Mouse (Mus musculus) kidney, adult 8-10 months (tissue): Measurements from ENCODE around the gene Eipr1.

Source experiments
- DNase-seq, 2 experiments: peaks; one replicate each; pipeline ENCODE4 v3.0.0; 2022

Gene Eipr1

DNA sequence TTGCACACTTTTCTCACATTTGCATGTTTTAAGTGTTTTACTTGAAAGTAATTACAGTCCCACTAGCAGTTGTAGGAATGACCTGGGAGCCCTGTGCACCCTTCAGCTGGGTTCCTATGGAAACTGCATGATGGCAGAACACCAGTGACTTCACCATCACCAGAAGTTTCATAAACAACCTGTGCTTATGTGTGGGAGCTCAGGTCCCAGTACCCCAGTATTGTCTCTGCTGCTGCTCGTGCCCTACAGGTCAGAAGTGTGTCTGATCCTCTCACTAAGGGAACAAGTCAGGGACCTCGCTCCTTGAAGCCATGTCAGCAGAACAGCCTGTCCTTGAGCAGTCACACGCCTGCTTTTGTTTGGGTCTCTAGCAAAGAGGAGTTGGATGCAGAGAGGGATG, 78.9 kb downstream of the Eipr1 start:
- DNase-seq = no peak

DNA sequence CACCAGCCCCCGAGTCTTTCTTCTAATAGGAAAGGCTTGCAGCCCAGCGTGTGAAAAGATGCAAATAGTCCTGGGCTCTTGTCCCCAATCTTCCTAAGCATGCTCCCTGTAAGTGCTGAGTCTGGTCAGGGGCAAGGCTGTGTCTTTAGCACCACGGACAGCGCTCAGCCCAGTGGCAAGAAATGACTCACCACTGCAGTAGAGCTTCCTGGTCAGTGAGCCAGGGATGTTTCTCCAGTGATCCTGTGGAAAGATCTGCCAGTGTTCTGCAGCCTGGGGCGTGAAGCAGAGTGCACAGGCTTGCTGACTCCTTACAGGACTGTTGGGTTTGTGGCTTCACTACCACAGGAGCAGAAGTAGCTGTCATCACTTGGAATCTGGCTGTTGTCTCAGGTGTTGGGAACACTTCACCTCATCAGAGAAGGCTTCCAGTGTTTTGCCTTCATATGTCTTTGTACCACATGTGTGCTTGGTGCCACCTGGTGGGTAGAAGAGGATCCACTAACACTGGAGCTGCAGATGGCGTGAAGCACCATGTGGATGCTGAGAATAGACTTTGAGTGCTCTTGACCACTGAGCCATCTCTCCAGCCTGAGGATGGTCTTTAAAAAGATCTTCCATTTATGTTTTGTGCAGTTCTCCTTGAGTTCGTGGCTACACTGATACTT, 79.6 kb downstream of the Eipr1 start:
- peak in 1 of 2 experiments; percentile 29 for DNase-seq

DNA sequence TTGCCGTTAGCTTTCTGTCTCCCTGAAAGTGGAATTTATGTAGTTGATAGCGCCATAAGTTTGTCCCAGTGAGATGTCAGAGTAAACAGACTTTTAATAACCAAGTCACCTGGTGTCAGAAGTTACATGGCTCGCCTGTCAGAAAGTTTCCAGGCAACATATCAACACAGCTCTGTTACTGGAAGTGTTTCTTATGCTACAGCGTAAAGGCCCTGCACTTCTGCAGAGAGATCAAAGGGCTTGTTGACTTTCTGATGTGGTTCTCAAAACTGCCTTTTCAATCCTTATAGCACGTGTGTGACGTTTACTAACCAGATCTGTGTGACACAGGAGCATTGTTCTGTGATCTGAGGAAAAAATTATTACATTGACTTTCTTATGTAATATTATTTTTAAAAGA, 82.7 kb downstream of the Eipr1 start:
- no peak for DNase-seq

DNA sequence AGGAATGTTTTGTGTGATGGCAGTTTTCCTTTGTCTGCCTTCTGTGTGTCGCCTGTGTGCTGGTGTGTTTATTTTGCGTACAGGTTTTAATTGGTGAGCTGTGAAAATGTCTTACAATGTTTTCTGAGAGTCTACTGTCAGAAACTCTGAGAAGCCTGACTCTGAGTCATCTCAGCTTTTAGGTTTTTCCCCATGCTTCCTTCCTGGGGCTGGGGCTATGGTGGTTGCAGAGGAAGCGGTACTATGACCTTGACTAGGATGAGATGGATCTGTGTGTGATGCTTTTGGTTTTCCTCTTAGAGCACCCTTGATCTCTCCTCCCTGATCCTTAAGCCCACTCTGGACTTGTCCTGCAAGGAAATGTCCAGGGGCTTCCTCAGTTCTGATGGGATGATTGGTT, 84.1 kb downstream of the Eipr1 start:
- no peak for DNase-seq

DNA sequence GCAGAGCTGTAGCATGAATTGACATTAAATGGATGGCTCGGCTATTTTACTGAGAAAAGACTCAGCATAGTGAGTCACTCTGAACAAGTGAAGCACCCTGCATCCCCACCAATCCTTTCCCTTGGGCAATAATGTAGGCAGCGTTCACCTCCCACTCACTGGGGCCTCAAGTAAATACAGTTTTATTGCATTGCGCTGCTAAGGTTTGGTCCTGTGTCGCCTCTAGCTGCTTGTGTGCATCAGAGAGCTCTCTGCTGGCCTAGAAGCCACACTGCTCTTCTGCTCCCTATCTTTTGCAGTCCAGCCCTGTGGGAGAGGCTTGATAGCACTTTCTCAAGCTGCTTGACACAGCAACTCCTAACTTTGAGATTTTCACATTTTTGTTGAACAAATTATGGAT, 86.7 kb downstream of the Eipr1 start:
- no peak for DNase-seq

DNA sequence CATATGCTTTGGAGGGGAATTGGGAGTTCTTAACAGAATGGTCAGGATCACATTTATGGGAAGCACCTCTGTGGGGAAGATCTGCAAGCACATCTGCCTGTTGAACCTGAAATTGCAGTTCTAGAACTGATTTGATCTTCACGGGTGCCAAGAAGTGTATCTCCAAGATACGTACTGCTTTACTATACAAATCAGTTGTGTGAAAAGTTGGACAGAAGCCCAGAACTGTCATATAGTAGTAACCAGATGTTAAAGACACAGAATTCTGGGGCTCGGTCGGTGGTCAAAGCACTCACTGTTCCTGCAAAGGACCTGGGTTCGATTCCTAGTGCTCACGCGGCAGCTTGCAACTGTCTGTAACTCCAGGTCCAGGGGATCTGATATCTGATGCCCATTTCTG, 87.4 kb downstream of the Eipr1 start:
- no peak for DNase-seq

DNA sequence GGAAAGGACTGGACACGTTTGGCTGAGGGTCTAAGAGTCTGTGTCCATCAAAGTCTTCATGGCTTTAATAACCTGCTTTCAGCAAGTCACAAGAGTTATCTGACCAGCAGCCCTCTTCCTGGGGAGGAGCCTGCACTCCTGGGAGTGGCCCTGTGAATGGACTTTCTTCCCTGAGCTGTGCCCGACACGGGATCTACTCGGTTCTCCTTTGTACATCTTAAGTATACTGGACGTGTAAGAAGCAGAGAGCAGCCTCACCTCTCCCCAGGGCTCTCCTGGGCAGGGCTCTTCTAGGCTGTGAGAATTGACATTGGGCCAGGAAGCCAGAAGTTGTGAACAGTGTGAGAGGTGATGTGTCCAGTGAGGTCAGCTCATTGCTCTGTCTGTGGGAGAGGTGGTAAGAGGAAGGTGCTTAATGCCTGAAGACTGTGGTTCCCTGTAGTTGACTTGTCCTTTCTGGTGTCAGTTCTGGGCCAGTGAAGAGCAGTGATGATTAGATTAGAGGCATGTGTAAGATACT, 89.6 kb downstream of the Eipr1 start:
- DNase-seq = no peak

DNA sequence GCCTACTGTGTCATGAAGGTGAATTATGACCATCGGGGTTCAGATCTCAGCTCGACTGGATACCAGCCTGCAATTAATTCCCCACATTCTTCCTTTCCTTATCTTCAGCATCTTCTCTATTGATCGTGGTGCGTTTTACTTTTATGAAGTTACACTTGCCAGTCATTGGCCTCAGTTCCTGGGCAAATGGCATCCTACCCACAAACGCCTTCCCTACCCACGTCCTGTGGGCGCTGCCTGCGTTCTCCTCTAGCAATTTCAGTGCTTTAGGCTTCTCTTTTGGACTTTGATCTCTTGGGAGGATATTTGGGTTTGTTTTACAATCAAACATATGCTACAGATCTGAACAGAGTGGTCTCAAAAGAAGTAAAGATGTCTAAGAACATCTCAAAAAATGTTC, 94.2 kb downstream of the Eipr1 start:
- no peak for DNase-seq

DNA sequence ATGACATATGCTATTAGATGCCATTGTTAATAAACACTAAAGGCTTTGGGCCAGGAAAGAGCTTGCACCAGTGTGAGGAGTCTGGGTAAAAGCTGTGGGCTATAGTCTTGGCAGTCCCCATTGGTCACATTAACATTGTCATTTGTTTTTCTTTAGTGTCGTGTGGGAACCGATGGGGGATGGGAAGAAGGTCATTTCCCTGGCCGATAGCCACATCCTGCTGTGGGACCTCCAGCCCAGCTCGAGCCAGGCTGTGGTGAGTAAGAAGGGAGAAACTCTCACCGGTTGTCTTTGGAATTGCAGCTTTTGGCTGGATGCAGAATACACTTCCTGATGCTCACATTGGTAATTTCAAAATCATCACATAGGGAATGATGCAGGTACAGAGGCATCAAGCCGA, 95.8 kb downstream of the Eipr1 start:
- DNase-seq = no peak

DNA sequence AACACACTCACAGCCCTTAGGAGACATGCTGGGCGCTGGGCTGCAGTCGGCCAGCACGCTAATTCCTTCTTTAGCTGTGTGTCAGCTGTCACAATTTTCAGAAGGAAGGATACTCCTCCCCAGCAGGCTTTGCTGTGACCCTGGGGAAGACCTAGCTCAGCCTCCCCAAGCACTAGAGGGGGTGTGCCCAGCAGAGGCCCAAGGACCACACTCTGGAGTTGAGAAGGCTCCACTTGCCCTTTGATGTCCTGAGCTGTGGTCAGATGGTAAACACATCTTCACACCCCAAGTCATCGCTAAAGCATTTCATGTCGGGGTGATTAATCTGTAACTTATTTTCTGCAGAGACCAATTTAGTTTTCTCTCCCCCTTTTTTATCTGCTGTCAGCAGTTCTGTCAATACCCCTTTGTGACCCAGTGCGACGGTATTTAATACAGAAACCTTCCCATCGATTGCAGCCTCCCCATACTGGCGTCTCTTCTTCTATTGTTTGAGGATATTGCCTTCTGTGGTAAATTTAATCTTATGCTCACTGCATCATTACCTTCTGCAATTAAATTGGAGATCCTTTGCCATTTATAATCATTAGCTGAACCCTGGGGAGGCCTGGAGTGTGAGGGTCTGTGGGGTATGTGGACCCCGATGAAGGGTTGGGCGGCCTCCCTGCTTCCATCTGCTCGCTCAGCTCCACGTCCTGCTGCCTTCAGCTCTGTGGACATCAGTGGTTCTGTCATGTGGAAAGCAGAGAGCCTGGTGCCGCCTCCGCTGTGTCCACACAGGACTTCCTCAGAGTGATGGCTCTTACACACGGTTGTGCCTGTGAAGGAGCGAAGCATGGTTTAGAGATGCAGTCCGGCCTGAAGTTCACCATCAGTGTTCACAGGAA, 97.4 kb downstream of the Eipr1 start:
- no peak for DNase-seq

DNA sequence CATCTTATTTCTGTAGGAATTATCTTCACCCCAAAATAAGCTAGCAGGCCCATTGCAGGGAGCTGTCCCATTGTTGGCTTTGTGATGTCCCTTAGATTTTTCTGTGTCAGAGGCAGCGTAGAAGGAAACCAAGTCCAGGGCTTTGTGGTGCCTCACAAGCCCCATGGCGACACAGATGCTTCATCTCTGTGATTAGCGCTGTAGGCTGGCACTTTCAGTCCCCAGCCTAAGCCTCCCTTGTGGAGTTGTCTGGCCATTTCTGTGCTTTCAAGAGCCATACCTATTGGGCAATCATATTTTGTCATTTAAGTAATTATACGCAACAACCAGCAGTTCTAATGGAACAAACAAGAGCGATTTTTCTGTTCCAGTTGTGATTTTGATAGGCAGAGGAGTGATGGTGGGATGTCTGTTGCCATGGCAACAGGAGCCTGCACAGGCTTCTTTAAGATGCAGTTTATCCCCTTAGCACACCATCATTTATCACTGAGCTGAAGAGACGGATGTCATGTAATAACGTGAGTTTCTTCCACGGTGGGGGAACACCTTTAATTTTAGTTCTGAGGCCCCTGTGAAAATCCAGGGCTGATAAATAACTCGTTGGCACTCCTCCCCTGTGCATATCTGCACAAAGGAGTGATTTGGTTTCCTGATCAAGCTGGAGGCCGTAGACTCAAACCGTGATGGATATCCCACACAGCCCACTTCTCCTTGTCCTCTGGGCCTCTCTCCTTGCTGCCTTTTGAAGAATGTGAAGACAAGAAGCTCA, 108.1 kb downstream of the Eipr1 start:
- no peak for DNase-seq

DNA sequence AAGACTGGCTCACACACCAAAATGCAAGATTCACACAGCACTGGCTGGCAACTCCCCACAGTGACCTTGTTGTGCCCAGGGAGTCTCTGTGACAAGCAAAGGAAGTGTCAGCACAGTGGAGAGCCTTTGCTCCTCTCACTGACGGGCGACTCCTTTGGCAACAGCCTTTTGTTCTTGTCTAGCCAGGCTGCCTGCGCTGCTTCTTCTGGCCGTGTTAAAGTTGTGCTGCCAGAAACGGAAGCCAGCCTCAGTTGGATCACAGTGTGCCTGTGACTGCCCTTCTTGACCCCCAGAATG, 108.6 kb downstream of the Eipr1 start:
- no peak for DNase-seq

DNA sequence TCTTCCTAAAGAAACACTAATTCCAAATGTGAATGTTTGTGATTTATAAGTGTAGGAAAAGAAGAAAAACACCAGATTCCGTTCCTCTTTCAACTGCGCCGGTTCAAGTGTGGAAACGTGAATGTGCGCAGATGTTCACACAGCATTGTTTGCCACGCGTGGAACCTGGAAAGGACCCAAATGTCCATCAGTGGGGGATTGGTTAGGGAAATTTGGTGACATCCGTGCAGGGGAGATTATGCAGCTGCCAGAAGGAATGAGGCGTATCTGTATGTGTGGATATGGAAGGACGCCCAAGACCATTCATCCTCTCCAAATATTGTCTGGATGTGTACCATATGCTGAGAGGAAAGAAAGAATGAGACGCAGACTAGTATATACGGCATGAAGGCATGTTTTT, 111.7 kb downstream of the Eipr1 start:
- no peak for DNase-seq

DNA sequence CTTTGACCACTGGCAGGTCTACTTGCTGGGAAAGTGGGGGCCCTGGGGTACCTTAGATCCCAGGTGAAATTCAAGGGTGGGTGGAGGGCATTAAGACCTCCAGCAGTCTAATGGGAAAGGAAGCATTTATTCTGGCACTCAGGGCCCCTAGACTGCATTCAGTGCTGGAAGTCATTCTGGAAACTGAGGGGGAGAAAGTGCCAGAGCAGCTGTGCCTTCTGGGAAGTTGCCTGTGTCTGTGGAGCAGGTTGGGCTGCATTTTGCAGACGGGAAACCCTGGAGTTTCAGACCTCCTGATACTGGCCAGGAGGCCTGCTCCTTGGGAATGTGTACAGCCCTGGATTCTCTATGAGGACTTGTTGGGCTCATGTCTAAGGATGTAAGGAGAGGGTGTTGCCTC, 114.5 kb downstream of the Eipr1 start:
- DNase-seq = no peak

DNA sequence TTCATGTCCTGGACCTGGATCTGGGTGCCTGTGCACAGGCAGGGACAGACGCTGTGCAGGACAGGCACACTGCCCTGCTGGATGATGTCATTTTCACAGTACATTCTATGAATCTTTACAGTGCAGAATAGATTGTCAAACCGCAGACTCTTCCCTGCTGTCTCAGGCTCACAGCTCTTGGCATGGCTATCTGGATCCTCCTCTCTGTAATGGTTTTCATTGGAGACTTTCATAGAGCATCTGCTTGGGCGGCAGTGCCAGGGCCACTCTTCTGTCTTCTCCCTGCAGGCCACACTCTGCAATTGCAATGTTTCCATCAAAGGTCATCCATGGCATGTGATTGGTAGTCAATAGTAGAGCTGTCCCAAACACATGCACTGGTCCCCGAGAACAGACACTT, 117.2 kb downstream of the Eipr1 start:
- DNase-seq = no peak

DNA sequence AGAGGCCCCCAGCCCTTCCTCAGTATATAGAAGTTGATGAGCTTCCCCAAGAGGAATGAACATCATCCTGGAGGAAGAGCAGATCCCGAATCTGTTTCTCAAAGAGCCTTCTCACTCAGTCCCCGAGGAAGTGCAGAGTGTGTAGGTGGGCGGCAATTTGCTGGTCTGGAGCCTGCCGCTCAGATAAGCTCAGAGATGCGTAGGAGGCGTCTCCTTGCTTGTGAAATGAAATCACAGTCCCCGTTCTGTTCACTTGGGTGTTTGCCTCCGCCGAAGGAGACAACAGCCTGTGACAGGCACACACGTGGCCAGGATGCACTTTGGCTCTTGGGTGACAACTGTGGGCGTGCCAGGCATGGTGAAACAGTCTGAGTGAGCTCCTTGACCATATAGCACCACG, 120.7 kb downstream of the Eipr1 start:
- DNase-seq = no peak

DNA sequence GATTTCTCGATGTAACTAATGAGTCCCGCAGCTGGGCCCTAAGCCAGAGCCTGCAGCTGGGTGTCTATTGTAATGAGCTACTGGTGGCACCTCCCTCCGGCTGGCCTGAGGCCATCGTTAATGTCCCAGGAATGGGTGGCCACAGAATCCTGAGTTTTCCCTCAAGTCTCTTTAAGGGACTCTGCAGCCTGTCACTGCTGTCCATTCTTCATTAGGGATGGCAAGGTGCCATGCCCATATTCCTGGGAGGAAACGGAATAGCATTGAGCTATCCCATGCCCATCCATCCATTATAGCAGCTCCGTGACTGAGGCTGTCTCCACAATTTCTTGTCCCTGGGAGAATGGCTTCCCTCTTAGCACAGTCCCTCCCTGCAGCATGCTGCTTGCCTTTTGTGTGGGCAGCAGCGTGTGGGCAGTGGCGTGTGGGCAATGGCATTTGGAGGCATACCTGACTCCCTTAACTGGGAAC, 123.2 kb downstream of the Eipr1 start:
- no peak for DNase-seq

DNA sequence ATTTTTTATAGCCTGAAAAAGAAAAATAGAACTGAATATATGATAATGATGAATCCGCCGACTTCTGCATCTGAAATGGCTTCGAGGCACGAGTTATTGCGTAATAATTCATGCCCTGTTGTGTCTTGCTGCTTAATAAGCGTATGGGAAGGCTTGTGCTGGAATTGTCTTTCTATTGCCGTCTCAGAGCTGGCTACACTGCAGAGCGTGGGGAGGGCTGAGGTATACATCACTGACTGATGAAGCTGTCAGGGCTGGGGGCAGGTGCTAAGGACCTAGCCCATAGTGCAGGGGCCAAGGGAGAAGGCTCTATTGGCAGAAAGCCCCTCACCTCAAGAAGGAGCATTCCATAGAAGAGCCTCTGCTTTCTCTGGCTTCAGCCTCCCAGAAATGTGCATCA, 123.9 kb downstream of the Eipr1 start:
- no peak for DNase-seq

DNA sequence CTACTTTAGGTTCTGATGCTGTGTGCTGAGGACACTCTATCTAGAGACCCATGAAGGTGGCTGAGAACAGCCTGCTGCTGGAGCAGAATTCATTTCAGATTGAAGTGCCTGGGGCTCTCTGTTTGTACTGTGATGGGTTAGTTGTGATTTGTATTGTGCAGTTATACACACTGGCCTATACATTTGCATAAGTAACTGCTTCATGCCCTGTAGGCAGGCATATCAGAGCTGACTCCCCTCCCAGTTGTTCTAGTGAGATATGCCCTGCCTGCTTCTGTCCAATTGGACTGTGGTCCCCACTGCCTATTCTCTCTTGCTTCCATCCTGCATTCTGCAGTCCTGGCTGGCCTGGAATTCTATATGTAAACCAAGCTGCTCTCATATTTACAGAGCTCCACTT, 128.9 kb downstream of the Eipr1 start:
- DNase-seq = no peak

DNA sequence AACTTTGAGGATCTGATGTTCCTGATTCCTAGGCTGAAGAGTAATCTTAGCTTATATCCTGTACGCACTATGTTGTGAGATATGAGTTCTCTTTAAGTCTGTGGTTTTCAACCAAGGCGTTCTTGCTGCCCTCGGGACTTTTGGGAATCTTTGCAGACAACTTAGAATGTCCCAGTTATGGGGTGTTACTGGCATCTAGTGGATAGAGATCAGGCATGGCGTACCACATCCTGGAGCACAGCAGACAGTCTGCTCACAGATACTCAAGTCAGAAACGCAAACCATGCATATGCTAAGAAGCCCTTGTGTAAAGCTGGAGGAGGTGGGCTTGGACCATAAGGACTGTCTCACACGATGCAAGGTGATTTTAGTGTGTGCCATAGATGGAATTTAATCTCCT, 136.1 kb downstream of the Eipr1 start:
- DNase-seq = no peak

DNA sequence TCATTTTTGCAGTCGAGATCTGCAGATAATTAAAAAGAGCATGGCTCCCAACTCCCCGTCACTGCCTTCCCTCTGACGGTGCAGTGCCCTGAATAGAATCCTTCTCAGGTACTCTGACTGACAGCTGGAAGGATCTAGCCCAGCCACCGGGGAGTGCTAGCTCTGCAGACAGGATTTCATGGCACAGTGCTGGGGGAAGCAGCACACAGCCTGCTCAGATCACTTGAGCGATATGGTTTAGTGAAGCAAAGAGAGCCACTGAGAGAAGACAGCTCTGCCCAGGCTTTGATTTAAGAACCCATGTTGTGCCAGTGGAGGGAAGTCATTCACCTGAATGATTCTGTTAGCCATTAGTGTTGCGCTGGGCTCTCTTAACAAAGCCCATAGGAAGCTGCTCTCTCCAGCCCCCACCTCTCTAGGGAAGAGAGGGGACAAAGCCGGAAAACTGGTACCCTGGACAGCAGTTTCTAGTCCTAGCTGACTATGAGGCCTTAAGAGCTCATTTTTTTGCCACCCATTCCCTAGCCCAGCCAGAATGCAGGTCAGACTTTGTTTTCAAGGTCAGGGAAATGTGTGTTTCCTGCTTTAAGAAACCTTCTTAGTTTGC, 137.6 kb downstream of the Eipr1 start:
- no peak for DNase-seq

DNA sequence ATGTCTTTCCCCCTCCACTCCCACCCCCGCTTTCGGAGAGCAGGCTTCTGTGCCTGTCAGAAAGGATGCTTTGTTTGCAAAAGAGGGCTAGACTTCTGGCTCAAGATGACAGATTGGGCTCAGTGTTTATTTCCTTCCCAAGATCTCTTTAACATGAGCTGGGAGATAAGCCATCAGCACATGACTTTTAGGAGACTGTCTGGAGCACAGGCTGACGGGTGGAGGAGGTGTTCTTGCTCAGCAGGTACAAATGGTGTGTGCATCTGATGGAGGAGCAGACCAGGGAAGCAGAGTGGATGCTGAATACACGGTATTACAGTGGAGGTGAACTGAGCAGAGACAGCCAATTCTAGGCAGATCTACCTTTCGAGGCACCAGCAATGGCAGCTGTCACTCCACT, 139.9 kb downstream of the Eipr1 start:
- no peak for DNase-seq

DNA sequence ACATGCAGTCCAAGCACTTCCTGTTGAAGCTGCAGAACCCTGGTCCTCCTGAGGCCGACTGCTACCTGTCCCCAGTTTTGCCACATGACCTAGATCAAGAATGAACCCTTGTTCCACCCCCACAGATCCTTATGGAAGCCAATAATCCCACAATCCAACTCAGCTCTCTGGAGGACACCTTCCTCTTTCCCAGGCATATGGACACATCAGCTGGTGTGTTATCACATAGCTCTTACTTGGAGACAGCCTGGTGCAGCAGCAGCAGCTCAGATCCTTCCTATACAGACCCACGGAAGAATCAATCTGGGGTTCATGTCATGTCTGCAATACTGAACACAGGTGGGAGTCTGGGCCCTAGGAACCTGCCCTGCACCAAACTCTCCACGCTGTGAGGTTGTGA, 145.0 kb downstream of the Eipr1 start:
- DNase-seq = no peak
